Mouse (Mus musculus) heart, adult 18-20 months (tissue): ENCODE data around the gene Adamts6. TPM values are rescaled to one million over a fixed set of nuclear protein-coding genes. Genes with fewer than 3 reads are reported as not detected.

Source experiments
- DNase-seq, 2 experiments: peaks; one replicate each; pipeline ENCODE4 v3.0.0; 2021 to 2022; ENCODE audit warnings: mixed read lengths in 1 of 2
- total RNA-seq, 2 experiments: library from RNA; stranded (reverse); gene quantifications; 2 replicates each; pipeline ENCODE4 v1.2.3; 2021

Adamts6 gene
- total RNA-seq, 2 experiments from 2014 or later, result 1.5 to 3.7 TPM

DNA sequence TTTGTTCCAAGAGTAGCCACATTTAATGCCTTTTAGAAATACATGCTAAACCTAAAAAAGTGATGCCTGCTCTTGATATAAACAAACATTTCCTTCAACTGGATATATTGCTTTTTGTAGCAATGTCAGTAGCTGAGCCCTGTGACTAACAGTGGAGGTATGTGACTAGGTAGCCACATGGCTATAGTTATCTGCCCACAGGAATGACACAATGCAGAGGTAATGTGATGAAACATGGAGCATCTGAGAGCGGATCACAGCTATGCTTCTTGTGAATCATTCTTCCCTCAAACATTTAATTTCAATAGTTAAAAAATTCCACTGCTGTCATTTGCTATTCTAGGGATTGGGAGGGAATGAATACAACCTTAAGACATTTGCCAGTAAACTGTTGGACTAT lies 172.7 kb downstream of the Adamts6 start:
- DNase-seq, result no peak

GRCm38 (mm10) chr13:104468061-104468460 lies 180.4 kb downstream of the Adamts6 start:
- no peak for DNase-seq

DNA sequence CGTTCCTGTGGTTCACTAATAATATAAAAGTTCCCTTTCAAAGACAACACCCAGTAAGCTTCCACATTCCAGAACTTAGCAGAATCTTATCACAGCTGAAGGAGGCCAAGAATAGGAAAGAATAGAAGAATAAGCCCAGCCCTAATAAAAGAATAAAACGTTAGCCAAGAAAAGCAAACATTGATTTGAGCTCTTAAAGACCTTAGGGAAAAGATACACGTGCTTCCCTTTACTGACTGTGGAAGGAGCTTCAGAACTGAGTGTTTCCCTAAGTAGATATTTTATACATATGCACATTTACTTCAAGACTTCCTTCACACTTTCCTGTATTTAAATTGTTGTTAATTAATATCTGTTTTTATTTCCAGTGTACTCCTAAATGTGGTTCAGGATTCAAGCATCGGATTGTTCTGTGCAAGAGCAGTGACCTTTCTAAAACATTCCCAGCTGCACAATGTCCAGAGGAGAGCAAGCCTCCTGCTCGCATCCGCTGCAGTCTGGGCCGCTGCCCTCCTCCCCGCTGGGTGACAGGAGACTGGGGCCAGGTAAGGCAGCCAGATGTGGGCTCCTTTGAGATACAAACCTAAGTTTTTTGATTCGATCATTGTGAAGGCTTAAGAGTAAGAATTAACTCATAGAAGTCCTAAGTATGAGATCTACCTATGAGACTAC lies 188.8 kb downstream of the Adamts6 start:
- DNase-seq, result no peak

- no peak for DNase-seq
These were observed 194.9 kb downstream of the Adamts6 start for GRCm38 (mm10) chr13:104482426-104483089.

- no peak for DNase-seq
These were observed 195.6 kb downstream of the Adamts6 start for GRCm38 (mm10) chr13:104483111-104483722.

GRCm38 (mm10) chr13:104491046-104491811 lies 203.6 kb downstream of the Adamts6 start:
- DNase-seq, result no peak

DNA sequence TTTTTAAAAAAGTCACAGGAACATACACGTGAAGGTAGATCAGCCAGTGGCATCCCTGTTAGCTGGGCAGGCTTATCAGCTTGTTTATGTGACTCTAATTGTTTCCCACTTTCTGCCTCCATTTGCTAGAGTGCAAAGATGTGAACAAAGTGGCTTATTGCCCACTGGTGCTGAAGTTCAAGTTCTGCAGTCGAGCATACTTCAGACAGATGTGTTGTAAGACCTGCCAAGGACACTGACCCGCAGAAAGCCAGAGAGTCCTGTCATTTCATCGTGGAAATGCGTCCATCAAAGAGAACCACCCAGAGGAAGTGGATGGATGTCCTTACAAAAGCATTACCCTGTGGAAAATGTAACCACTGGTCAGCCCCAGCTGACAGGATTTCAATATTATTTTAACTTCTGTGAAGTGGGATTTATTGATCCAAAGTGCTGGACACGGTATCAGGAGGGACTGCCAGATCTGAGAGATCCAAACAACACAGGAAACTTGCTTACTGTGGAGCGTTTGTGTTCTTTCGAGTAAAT lies 205.9 kb downstream of the Adamts6 start:
- no peak for DNase-seq

GRCm38 (mm10) chr13:104494200-104494873 lies 206.7 kb downstream of the Adamts6 start:
- DNase-seq, result no peak

DNA sequence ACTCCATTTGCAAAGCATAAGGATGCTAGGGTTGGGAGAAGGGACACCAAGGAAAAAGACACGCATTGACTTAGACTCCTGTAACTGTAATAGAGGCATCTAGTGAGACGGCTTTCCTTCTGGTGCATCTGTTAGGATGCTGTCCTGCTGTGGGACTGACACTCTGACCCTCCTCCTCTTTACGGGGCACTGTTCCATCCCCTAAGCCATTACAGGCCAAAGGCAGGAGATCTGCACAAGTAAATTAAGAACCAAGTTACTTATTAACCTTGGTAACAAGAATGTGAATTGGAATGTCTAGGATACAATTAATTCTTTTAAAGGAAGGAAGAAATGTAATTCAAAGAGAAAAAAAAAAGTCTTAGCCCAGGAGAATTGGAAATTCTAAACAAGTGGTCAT lies 210.0 kb downstream of the Adamts6 start:
- no peak for DNase-seq

DNA sequence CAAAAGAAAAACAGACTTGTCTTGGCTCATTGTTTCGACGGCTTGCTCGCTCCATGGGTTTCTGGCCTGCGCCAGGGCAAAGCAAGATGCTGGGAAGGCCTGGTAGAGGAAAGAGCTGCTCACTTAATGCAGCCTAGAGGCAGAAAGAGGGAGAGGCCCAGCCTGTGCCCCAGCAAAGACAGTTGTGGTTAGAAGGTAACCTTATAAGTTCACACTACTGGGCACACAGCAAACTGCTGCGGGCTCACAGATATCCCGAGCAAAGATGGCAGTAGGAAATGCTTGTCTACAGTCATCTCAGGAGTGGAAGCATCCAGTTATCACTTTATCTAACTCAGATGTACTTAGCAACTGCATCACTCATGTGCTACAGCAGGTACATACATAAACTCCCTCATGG lies 211.0 kb downstream of the Adamts6 start:
- no peak for DNase-seq

GRCm38 (mm10) chr13:104499116-104500040 lies 211.7 kb downstream of the Adamts6 start:
- no peak for DNase-seq

GRCm38 (mm10) chr13:104502406-104502805 lies 214.8 kb downstream of the Adamts6 start:
- no peak for DNase-seq

DNA sequence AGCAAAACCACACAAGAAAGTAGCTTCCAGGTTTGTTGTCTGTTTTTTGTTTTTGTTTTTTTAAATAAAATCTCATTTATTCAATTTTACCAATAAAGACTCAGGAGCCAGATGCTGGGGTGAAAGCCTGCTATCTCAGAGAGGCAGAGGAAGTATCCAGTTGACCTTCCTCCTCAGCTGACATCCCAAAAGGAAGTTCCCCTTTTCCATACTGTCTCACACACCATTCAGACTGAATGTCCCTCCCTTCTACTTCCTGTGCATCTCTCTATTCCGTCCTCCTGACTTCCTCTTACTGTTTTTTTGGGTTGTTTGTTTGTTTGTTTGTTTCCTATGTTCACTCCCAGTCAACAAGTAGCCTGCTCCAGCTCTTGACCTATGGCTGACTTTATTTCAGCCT lies 216.4 kb downstream of the Adamts6 start:
- DNase-seq, result no peak

DNA sequence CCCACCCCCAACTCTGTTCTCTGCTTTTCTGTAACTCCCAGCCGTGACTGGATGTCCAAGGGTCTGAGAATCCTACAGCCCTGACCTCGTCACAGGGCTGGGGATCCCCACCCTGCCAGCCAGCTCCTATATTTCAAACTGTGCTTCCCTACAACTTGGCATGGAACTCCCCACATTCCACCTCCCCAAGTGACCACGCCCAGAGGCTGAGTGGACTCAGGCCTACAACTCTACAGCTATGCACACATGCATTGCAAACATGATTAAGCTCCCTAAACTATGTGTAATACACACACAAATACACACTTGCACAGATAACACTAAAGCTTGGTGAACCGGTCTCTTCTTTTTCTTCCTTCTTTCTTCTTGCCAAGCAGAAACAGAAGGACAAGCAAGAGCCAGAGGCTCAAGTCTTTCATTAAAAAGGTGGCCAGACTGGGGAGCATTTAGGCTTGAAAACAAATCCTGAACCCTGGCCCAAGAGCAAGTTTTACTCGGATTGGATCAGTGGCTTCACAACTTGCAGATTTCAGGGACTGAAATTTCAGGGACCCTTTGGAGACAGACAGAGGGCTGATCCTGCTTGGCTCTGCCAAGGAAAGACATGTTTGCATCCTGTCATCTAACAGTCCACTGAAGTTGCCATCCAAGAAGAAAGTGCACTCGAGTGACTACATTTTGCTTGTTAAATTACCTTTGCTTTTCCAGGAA lies 218.7 kb downstream of the Adamts6 start:
- DNase-seq, result no peak

DNA sequence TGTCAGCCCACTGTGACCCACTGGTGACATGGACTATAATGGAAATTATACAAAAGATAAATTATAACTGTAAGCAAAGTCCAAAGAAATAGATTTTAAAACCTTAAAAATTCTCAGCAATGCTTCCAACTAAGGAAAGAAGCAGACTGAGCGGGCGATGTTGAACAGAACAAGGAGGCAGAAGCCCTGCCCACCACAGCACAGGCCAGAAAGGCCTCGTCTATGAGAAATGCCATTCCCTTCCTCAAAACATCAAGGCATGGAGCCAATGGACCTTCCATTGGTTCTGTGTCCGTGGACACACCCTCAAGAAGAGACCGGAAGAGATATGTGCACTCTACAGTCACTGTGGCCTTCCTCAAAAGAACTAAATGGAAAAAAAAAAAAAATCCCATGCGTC lies 220.0 kb downstream of the Adamts6 start:
- DNase-seq, result no peak

GRCm38 (mm10) chr13:104509561-104510493 lies 222.2 kb downstream of the Adamts6 start:
- peak; percentile 22 to 43 for DNase-seq

DNA sequence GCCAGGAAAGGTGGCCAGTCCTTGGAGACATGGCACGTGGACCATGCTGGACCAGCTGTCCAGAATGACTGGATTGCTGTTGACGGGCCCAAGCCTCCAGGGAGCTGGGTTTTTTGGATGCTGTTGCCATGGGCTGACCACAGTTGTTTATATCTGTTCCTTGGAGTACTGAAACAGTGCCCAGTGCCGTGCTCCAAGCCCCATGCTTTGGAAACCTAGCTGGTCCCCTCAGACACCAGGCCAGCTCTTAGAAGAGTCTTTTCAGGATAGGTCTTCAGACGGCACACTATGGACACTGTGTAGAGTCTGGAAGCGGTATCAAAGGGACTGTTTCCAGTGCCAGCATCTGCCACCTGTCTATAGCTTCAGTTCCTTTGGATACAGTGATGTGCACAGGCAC lies 223.1 kb downstream of the Adamts6 start:
- DNase-seq, result peak; percentile 58 to 74

DNA sequence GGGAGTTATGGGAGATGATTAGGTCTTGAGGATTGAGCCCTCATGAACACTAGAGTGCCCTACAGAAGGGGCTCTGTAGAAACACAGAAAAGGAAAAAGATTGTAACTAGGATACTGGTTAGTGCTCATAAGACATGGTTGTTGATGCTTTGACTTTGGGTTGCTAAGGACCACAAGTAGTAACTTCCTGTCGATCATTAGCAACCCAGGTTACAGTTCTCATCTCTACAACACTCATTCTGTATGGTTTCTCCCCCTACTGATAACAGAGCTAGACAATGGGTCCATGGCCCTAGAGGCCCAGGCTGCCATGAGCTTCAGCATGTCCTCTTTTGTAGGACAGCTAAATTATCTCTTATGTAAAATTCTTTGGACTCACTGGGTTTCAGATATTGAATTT lies 227.4 kb downstream of the Adamts6 start:
- no peak for DNase-seq

DNA sequence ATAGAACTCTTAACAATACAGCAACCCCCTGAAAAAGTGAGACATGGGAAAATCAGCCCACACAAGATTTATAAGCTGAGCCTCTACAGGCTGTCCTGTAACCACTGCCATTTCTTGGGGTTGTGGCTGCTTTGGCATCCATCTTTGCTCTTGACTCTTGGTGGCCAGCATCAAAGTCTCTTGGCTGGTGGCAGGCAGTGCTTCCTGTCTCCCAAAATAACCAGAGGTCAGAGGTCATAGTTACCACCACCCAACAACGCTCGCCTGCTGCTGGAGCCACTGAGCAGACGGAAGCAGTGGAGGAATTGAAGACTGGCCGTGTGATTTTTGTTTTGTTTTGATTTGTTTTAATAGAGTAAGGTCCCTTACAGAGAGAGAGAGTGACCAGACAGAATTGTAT lies 228.5 kb downstream of the Adamts6 start:
- no peak for DNase-seq
